Mouse (Mus musculus): Measurements from ENCODE around the gene Kcnk2. TPM values are rescaled to one million over a fixed set of nuclear protein-coding genes. Genes with fewer than 3 reads are reported as not detected.
A peak's percentile ranks its signal among the peaks of the same experiment; 100 is the strongest.

Gene Kcnk2
- total RNA-seq (2021): 1 to 10 TPM; 1.6 to 2.1 TPM

DNA sequence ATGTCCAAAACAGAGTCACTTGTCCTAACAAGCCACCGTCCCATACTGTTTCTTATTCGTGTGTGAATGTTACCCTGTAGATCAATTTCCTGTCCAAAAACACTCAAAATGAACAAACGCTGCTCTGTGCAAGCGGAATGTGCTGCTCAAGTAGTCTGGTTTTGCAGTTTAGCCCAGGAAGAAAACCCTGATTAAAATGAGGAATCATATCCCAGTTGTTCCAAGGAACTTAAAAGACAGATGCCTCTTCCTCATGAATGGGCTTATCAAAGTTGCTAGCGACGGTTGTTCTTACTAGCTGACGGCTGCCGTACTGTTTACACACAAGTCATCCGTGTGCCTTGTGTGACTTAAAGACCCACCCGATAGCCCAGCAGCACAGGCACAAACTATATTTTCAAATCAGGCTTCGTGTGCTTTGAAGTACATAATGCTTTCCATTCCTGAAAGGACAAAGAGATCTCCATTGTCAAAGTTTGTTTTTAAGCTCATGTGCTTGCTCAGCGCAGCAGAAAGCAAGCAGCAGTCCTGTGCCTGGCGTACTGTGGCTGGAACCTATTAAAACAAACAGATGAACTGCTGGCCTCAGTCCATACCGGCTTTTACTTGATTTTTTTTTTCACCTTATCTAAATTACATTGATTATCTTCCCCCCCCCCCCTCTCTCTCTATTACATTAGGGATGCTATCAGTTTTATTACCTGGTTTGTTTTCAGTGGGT lies at the start of gene Kcnk2:
Gene Kcnk2, minus strand, starts transcription at position 51 of the 721 bp plus-strand sequence.
- intact Hi-C loops (cut with DNase I): no loop called here
- no peak for DNase-seq (ENCODE audit: low spot score)

DNA sequence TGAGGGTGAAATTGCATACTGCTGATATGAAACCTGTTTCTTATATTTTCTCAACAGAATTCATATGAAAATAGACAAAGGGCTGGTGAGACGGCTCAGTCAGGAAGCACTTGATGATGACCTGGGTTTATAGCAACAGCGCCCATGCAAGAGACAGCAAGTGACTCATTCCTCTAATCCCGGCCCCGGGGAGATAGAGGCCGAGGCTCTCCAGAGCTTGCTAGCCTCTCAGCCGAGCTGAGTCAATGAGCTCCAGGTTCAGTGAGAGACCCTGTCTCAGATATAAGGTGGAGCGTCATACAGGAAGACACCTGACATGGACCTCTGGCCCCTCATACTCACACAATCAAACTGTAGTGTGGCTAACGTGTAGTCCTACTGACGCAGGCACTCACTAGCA lies 38.7 kb upstream of the Kcnk2 start:
- DNase-seq (ENCODE audit: low spot score): no peak
- intact Hi-C loops (cut with DNase I): no loop called here

DNA sequence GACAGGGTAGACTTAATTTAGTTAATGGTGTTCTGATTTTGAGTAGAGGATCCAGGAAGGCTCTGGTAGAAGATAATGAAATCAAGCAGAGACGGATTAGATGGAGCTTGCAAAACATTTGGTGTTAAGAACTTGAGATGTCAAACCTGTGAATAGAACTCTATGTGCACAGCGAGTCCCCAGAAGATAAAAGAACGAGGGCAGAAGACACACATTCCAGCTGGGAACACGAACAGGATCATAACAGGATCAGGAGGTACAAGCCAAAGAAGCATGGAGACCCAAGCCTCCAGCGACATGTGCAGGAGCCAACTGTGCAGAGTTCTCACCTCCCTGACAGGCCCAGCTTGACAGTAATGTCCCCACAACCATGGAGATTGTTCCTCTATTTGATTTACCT lies 35.1 kb upstream of the Kcnk2 start:
- DNase-seq (ENCODE audit: low spot score): no peak
- intact Hi-C loops (cut with DNase I): no loop called here

DNA sequence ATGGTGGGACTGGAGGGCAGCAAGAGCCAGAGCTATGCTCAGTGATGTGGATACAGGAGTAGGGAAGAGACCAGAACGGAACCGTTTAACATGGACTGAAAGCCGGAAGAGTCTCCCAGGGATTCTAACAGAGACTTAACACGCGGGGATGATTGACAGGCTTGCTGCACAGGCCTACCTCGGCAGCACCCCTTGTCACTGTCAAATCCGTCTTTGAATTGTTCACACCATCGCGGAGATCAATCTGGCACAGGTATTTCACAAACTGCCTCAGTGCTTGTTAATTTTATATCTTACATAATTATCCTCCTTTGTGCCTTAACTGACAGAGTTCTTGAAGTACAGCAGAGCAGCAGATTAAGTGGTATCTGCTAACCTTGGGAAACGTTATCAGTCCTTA lies 33.4 kb upstream of the Kcnk2 start:
- DNase-seq (ENCODE audit: low spot score): no peak
- intact Hi-C loops (cut with DNase I): no loop called here

DNA sequence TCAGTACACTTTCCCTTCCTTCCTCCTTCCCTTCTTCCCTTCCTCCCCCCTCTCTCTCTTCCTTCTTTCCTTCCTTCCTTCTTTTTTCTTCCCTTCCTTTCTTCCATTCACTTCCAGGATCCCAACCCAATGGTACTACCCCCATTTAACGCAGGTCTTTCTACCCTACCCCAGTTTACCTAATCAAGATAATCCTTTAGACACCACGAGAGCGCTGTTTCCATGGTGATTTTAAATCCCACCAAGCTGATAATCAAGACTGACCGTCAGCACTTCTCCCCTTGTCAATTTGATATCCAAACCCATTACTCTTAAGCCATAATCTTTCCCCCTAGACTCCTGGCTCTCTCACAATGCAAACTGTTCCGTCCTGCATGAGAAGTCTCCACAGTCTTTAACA lies 29.4 kb upstream of the Kcnk2 start:
- DNase-seq (ENCODE audit: low spot score): no peak
- intact Hi-C loops (cut with DNase I): no loop called here

DNA sequence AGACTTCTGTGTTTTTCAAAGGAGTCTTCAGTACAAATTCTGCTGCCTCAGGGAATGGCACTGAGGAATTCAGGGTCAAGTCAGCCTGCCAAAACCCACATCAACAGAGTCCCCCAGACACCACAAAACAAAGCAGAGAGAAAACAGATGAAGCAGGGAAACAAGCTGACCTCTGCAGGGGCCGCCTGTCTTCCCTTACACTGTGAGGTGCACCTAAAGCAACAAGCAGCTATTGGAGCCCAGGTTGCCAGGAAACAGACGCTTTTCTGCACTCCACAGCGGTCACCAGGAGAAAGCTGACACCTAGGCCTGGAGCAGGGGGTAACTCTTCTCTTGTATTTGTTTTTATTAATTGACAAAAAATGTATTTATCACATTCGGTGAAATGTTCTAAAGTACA lies 28.5 kb upstream of the Kcnk2 start:
- no peak for DNase-seq (ENCODE audit: low spot score)
- intact Hi-C loops (cut with DNase I): no loop called here

DNA sequence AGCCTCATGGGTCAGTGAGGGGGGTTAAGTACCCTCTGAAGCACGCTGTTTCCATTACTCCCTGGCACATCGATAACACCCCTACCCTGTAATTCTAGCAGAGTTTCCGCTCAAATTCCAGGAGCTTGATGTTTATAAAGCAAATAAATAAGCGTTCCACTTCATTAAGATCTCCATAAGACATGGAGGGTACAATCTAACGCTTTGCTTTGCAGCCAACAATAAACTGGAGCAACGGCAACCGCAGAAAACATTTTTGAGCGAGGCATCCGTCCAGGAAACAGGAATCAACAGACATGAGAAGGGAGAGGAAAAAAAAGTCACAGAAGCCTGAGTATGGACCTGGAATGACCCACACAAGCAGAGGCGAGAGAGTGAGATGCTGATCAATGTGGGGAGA lies 27.5 kb upstream of the Kcnk2 start:
- intact Hi-C loops (cut with DNase I): no loop called here
- DNase-seq (ENCODE audit: low spot score): no peak

DNA sequence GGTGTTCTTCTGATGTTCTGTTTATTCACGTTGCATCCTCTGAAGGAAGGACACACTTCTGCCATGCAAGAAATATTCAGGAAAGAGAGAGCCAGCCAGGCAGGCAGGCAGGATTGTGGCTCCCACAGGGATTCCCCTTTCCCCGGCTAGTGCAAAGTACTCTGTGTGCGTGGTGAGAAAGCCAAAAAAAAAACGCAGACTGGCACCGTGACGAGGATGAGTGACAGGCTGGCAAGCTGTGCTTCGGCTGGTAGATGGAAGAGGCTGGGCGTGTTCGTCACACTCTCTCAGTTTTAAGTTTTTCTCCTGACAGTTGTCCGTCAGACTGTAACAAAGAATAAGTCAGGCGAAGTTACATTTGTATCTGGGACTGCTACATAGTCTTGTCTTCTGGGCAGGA lies 24.2 kb upstream of the Kcnk2 start:
- no peak for DNase-seq (ENCODE audit: low spot score)
- intact Hi-C loops (cut with DNase I): no loop called here

DNA sequence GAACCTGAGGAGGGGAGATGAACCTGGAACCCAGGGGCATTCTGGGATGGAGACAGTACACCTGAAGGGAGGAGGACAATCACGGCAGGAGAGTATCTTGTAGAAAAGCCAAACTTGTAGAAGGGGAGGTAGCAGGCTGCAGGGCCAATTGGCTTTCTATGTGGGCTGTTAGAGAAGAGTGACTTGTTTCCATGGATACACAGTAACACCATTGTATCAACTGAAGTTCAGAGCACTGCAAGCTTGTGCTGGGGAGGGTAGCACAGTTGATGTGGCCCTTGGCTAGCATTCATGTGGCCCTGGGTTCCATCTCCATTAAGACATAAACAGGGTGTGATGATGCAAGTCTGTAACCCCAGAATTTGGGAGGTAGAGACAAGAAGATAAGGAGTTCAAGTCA lies 17.8 kb upstream of the Kcnk2 start:
- intact Hi-C loops (cut with DNase I): no loop called here
- no peak for DNase-seq (ENCODE audit: low spot score)

DNA sequence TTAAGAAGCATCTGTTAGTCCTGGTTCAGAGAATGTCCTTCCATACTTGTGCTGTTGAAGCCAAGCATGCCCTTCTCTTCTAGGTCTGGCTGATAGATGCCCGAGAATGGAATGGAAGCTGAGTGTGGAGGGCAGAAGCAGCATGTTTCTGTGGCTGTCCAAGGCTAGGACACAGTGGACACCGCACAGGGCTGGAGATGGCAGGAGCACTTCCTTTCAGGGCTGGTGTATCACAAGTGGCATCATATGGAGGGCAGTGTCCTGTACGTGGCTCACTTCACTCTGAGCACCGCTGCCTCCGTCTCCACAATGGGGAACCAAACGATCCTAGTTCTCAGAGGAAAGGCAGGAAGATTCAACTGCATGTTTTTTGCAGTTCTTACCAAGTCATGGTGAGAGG lies 7.8 kb upstream of the Kcnk2 start:
- intact Hi-C loops (cut with DNase I): no loop called here
- DNase-seq (ENCODE audit: low spot score): no peak

DNA sequence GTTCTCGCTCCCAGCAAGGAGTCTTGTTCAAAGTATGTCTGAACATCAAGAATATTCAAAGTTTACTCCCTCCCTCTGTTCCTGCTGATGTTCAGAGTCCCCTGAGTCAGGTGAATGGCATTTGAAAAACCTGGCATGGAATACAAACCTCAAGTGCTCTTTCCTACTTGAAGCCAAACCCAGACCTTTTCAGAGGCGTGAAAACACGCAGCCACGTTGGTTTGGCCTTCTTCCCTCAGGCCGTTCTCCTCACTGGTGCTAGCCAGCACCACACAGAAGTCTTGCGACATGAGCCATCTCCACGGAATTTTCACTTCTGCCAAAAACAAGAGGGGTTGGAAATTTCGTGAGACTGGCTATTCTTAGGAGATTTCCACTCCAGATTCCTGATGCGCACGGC lies 3.1 kb upstream of the Kcnk2 start:
- DNase-seq (ENCODE audit: low spot score): peak; percentile 4

DNA sequence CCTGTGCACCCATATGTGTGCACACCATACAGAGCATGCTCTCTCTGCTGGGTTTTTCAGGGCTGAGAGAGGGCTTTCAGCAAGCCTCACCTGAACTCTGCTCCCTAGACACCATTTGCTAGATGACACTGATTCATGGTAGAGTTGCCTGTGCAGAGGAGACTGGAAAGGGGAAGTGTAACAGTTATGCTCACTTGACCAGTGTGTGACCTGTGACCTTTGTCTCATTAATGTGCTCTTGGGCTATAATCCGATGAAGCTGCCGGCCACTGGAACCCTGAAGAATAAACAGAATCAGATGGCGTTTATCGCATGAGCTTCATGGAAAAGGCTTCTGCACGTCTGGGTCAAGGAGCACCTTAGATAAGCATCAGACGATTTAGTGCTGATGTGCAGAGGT lies 1.5 kb upstream of the Kcnk2 start:
- DNase-seq (ENCODE audit: low spot score): no peak
- intact Hi-C loops (cut with DNase I): no loop called here

More for the DNA sequence above, 3.1 kb upstream of the Kcnk2 start:
- intact Hi-C loops (cut with DNase I): no loop called here

DNA sequence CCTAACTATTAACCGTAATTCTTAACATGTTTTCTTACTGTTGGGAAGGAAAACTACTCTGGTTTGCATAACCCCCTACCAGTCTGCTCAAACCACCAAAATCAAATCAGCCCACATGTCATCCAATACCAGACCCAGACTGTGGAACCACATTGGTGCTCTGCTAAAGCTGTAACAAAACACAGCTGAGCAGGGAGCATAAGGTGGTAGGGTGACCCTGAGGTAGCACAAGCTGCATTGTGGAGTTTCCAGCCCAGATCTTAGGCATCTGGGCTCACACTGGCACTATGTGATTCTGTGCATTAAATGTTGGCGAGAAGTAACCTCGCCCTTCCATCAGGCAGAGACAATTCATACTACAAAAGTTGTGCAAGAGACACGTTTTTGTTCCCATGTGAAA lies 1.1 kb upstream of the Kcnk2 start:
- intact Hi-C loops (cut with DNase I): no loop called here

DNA sequence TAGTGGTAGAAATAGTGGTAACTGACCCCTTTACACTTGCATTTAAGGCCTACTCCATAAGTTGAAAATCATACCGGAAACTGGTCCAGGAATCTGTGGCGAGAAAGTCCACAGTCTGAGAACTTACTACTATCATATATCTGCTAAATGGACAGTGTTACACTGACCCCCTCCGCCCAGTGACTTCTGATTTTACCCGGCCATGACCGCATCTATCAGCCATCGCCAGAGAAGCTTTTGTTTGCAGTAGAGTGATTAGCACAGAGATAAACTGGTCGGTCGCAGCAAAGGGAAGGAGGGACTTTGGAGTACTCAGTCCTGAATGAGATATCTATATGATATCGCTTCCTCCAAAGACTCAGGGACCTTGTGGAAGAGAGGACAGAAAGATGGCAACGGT lies 15.2 kb downstream of the Kcnk2 start:
- DNase-seq (ENCODE audit: low spot score): no peak
- intact Hi-C loops (cut with DNase I): no loop called here

More for the DNA sequence above, 1.1 kb upstream of the Kcnk2 start:
- no peak for DNase-seq (ENCODE audit: low spot score)

DNA sequence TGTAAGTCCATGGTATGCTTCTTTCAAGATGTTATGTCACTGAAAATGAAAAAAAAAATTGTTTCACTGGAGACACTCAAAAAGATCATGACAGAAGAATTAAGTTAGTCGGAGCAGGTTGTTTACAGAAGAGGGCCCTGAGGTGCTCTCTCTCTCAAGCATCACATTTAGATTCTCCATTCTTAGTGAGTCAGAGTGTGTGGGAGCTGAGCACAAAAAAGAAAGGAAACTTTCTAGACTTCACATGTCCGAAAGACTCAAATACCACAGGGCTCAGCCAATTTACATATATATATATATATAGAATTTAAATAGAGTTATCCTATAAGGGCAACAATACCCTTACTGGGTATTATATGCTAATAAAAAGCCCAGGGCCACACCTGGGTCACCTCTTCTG lies 15.9 kb downstream of the Kcnk2 start:
- DNase-seq (ENCODE audit: low spot score): no peak
- intact Hi-C loops (cut with DNase I): no loop called here

DNA sequence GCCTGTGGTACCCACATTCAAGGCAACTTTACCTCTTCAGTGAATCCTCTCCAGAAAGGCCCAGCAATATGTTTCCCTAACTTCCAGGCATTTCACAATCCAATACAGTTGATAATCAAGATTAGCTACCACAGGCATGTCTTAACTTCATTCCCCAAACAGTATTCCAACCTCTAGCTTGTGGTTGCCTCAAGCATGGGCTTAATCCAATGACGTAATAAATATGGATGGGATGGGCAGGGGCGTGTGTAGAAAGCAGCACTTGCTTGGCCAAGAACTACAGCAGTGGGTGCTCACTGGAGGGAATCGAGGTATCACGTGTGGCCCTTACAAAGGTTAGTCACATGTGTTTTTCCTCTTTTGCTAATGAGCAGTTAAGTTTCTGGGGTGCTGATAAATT lies 34.4 kb downstream of the Kcnk2 start:
- no peak for DNase-seq (ENCODE audit: low spot score)
- intact Hi-C loops (cut with DNase I): no loop called here

DNA sequence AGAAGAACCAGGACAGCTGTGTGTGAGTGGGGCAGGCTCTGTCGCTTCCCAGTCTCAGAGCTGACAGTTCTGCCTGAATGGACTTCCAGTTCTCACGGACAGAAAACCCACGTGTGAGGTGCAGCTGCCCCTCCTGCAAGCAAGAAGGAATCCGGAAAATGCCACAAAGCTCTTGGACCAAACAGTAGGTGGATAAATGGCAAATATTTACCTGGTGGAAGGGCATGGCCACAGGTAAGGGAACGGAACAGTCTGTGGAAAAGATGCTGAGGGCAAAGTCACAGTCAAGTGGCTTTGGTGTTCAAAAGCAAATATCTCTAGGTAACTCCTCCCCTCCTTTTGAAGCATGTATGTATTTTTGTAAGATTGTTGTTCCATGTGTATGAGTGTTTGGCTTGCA lies 37.9 kb downstream of the Kcnk2 start:
- DNase-seq (ENCODE audit: low spot score): no peak
- intact Hi-C loops (cut with DNase I): no loop called here

DNA sequence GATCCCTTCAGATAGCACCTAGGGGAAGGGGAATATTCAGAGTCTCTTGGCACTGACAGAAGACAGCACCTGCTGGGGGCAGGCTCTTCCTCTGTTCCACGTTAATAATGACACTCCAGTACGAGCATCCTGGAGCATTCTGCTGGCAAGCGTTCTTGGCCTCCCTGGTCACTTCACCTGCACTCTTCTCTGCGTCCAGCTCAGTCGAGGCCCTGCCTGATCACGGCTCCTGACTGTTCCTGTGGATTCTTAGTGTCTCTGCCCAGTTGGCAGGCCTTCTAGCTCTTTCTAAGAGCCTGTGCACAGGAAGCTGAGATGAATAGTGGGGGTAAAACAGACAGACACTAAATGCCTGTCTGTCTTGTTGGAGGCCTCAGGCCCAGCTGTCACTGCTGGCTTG lies 39.5 kb downstream of the Kcnk2 start:
- DNase-seq (ENCODE audit: low spot score): no peak
- intact Hi-C loops (cut with DNase I): no loop called here

DNA sequence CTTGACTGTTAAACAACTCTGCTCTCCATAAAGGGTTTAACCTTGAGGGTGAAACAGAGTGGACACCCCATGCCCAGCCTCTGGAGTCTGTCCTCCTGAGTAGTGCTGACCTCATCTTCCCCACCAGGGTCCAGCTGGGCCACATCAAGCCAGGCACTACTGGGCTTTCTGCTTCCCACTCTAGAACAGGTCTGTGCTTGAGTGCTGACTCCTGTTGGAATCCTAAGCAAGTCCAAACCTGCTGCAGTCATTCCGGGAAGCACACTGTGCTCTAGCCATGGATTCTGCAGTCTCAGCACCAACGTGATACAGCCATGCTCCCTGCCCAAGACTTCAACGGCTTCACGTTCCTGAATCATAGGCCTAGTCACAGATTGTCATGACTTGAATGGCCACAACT lies 42.4 kb downstream of the Kcnk2 start:
- DNase-seq (ENCODE audit: low spot score): no peak
- intact Hi-C loops (cut with DNase I): no loop called here

DNA sequence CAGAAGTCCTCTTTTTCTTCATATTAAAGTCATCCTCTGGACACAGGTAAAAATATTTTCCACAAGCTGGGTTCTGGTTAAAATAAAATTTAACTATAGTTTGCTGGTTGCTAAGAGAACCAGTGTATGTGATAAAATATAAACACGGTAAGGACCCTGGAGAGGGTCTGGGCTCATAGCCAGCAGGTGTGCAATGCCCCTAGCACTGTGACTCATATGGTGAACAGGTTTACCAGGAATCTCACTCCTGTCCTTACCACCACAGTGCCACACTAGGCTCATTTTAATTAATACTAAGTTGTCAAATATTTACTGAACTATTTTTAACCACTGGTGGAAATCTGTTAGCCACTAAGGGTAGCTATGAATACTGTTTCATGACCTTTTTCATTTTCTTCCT lies 48.2 kb downstream of the Kcnk2 start:
- no peak for DNase-seq (ENCODE audit: low spot score)
- intact Hi-C loops (cut with DNase I): no loop called here

DNA sequence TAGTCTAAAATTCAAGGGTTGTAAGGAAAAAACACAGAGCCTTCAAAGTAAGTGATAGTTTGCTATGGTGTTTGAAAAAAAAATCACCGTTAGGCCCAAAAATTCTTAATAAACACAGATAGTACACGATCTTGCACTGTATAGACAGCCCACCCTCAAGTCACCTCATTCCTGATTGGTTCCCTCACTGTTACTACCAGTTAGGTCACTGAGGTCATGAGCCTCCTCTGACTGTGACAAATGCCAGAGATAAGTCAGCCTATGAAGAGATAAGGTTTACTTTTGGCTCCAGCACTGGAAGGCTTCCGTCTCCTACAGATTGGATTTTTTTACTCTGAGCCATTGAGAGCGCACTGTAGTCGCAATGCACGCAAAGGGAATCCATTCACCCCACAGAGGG lies 50.3 kb downstream of the Kcnk2 start:
- DNase-seq (ENCODE audit: low spot score): no peak
- intact Hi-C loops (cut with DNase I): no loop called here

DNA sequence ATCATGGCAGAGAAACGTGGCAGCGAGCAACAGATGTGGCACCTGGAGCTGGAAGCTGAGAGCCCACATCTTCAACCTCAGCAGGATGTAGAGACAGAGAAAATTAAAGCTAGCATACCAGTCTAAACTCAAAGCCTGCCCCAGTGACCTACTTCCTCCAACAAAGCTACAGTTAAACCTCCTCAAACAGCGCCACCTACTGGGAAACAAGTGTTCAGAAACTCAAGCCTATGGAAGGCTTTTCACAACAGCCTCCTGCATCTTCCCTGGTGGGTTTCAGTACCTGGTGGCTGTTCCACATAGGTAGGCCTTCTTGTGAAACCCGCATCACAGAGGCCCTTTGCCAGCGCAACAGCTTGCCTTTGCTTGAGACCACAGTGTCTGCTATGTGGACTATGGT lies 52.9 kb downstream of the Kcnk2 start:
- intact Hi-C loops (cut with DNase I): no loop called here
- no peak for DNase-seq (ENCODE audit: low spot score)

DNA sequence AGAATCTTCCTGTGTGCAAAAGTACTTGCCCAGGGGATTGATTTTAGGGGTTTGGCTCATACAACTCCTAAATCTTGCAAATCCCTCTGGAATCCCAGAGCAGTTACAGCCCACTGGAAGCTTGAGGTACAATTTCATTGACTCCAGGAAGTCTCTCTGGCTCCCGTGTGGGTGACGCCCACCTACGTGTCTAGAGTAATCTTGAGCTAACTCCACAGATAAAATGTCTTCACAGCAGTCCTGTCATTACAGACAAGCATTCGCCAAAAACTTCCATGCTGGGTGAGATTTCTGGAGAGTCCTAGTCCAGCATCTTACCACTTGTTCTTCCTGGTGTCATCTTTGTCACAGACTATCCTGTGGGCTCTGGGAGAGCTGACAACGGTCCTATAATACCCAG lies 56.9 kb downstream of the Kcnk2 start:
- intact Hi-C loops (cut with DNase I): no loop called here
- DNase-seq (ENCODE audit: low spot score): no peak

All from heart, postnatal 25 days (tissue).